Mouse (Mus musculus) midbrain, postnatal 0 days (tissue): ENCODE data around the gene Col28a1. TPM values are rescaled to one million over a fixed set of nuclear protein-coding genes. Genes with fewer than 3 reads are reported as not detected.

ENCODE experiments used
- ATAC-seq: fragments of 200-750 bp; cut with Nextera tagmentation; 2 replicates; pipeline ENCODE4 v1.8.0; 2017; ENCODE audit warnings: moderate number of reproducible peaks, mild to moderate bottlenecking, moderate TSS enrichment, moderate library complexity; ENCODE audit not compliant: low FRiP score
- DNase-seq: peaks from one replicate; pipeline ENCODE4 v3.0.0-alpha.2; 2015; ENCODE audit warnings: low spot score
- H3K27ac ChIP-seq: fragments of 300-500 bp; sonication (generic); 2 replicates; pipeline ENCODE4 v1.5.1; 2014; ENCODE audit warnings: low read depth, mild to moderate bottlenecking, low read length, mixed read lengths
- H3K27me3 ChIP-seq: fragments of 300-500 bp; sonication (generic); 2 replicates; pipeline ENCODE4 v1.6.1; 2014; ENCODE audit warnings: low read length, control low read depth, mixed read lengths; ENCODE audit not compliant: insufficient read depth
- H3K36me3 ChIP-seq: fragments of 300-500 bp; sonication (generic); 2 replicates; pipeline ENCODE4 v1.6.1; 2014; ENCODE audit warnings: low read length, control low read depth, mixed read lengths; ENCODE audit not compliant: insufficient read depth
- H3K4me1 ChIP-seq: fragments of 300-500 bp; sonication (generic); 2 replicates; pipeline ENCODE4 v1.6.1; 2014; ENCODE audit warnings: mild to moderate bottlenecking, control low read depth, antibody characterized with exemption, low read length, mixed read lengths; ENCODE audit not compliant: insufficient read depth
- H3K4me2 ChIP-seq: fragments of 300-500 bp; sonication (generic); 2 replicates; pipeline ENCODE4 v1.6.1; 2014; ENCODE audit warnings: low read depth, mild to moderate bottlenecking, low read length, mixed read lengths; ENCODE audit not compliant: poor library complexity, severe bottlenecking
- H3K4me3 ChIP-seq: fragments of 300-500 bp; sonication (generic); 2 replicates; pipeline ENCODE4 v1.5.1; 2014; ENCODE audit warnings: low read depth, mild to moderate bottlenecking, low read length, moderate library complexity
- H3K9ac ChIP-seq: fragments of 300-500 bp; sonication (generic); replicated peaks from 2 replicates; pipeline ENCODE4 v1.6.1; 2014; ENCODE audit warnings: mild to moderate bottlenecking, low read length, moderate library complexity, mixed read lengths; ENCODE audit not compliant: poor library complexity, severe bottlenecking
- H3K9me3 ChIP-seq: fragments of 300-500 bp; sonication (generic); 2 replicates; pipeline ENCODE4 v1.6.1; 2016; ENCODE audit warnings: low read length, control low read depth
- CTCF ChIP-seq: IDR thresholded peaks from 2 replicates; pipeline ENCODE4 v1.5.1; 2016; ENCODE audit warnings: antibody characterized with exemption, mild to moderate bottlenecking
- WGBS: fragments of 180-500 bp; shearing (Covaris S2); extraction: QIAGEN DNeasy Blood & Tissue Kit; methylation state at CpG from one replicate; pipeline ENCODE4 v1.1.7; 2014; 5-methylcytosine and 5-hydroxymethylcytosine counted together
- polyA plus RNA-seq: library from polyadenylated mRNA; unstranded; fragments of >200 nt; fragmentation: Nextera tagmentation; extraction: Ambion mirVana; gene quantifications from 2 replicates; pipeline ENCODE4 v1.2.1, GENCODE M21; 2015
- total RNA-seq: library from RNA; depleted of rRNA; stranded (reverse); fragments of >200 nt; gene quantifications from 2 replicates; pipeline ENCODE4 v1.2.3, GENCODE M21; 2014; rRNA removed

Col28a1 gene
- total RNA-seq = 0.60 and 3.3 TPM in 2 replicates
- polyA plus RNA-seq = 0.56 and 0.64 TPM in 2 replicates

GRCm38 (mm10) chr6:8192517-8192916, at the start of gene Col28a1:
TSS of gene Col28a1 (minus strand) at chr6:8192617.
- TF ChIP-seq CTCF = no peak
- H3K36me3 ChIP-seq = no peaks in the 10 kb centered on the region

GRCm38 (mm10) chr6:8228596-8228995, 36.2 kb upstream of the Col28a1 start:
- Histone ChIP-seq H3K36me3 (peaks cover 18% of the 10 kb centered on the region), H3K4me1 (no peaks in the 10 kb centered on the region), H3K9ac (no peak overlapping the region), H3K9me3 (no peaks in the 10 kb centered on the region), H3K27me3 (no peaks in the 10 kb centered on the region), H3K4me3 (no peak overlapping the region), H3K27ac (no peak overlapping the region), H3K4me2 (no peak overlapping the region)
- 90% methylated on average over 3 of the region's 3 CpGs for WGBS
- ATAC-seq = no peak
- TF ChIP-seq CTCF = no peak
- DNase-seq = no peak

More at GRCm38 (mm10) chr6:8192517-8192916, at the start of gene Col28a1:
- no peak within 1 kb of the TSS for H3K4me3 ChIP-seq
- no peak within 1 kb of the TSS for H3K9ac ChIP-seq
- no peaks in the 10 kb centered on the region for H3K27me3 ChIP-seq
- DNase-seq (no peak), ATAC-seq (no peak)
- no peaks in the 10 kb centered on the region for H3K4me1 ChIP-seq
- H3K27ac ChIP-seq = no peak within 1 kb of the TSS
- H3K9me3 ChIP-seq = no peaks in the 10 kb centered on the region
- no peak within 1 kb of the TSS for H3K4me2 ChIP-seq

DNA sequence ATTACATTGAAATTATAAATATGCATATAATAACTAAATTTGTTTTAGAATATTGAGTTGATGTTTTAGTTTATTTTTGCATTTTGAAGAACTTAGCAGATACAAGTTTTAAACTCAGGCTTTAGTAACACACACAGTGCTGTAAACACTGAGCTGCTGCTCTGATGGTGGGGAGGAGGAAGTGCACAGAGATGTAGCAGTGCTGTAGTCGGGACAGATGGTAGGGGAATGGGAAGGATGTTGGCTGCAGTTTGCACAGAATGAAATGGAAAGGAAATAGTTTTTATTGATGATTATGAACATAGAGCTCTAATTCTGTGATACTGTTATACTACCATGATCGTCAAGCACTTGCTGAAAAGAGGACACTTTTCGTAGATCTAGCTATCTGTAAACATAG, 34.6 kb upstream of the Col28a1 start:
- Histone ChIP-seq H3K4me2 (no peak overlapping the region), H3K4me1 (no peaks in the 10 kb centered on the region), H3K36me3 (peaks cover 17% of the 10 kb centered on the region), H3K9me3 (no peaks in the 10 kb centered on the region), H3K27ac (no peak overlapping the region), H3K9ac (no peak overlapping the region), H3K27me3 (no peaks in the 10 kb centered on the region), H3K4me3 (no peak overlapping the region)
- TF ChIP-seq CTCF = no peak
- WGBS = 89% methylated on average over 3 of the region's 3 CpGs
- DNase-seq (no peak), ATAC-seq (no peak)

- Histone ChIP-seq H3K4me3 (no peak overlapping the region), H3K4me1 (peaks cover 6% of the 10 kb centered on the region; the same call in 1 of the 2 replicates), H3K9me3 (no peaks in the 10 kb centered on the region), H3K27ac (no peak overlapping the region), H3K4me2 (peak overlapping the region; percentile 61), H3K9ac (no peak overlapping the region), H3K27me3 (no peaks in the 10 kb centered on the region), H3K36me3 (0 out of 2 replicates have a peak, but pooled peaks cover 6% of the 10 kb centered on the region)
- WGBS = 86% methylated on average over 3 of the region's 3 CpGs
- ATAC-seq (no peak), DNase-seq (no peak)
- TF ChIP-seq CTCF = no peak
These were observed 18.2 kb upstream of the Col28a1 start for GRCm38 (mm10) chr6:8210661-8211060.

- ATAC-seq (no peak), DNase-seq (no peak)
- H3K9me3 ChIP-seq = no peaks in the 10 kb centered on the region
- peak overlapping the region; percentile 82 for H3K4me3 ChIP-seq
- H3K9ac ChIP-seq = peak overlapping the region; percentile 91
- peak overlapping the region; percentile 94 for H3K27ac ChIP-seq
- peak overlapping the region; percentile 61 for H3K4me2 ChIP-seq
- 11% methylated on average over 10 of the region's 10 CpGs for WGBS
- no peaks in the 10 kb centered on the region for H3K36me3 ChIP-seq
- H3K4me1 ChIP-seq = peaks cover 6% of the 10 kb centered on the region; the same call in 1 of the 2 replicates
- no peaks in the 10 kb centered on the region for H3K27me3 ChIP-seq
- no peak for TF ChIP-seq CTCF
These were observed 17.4 kb upstream of the Col28a1 start for GRCm38 (mm10) chr6:8209866-8210186.

DNA sequence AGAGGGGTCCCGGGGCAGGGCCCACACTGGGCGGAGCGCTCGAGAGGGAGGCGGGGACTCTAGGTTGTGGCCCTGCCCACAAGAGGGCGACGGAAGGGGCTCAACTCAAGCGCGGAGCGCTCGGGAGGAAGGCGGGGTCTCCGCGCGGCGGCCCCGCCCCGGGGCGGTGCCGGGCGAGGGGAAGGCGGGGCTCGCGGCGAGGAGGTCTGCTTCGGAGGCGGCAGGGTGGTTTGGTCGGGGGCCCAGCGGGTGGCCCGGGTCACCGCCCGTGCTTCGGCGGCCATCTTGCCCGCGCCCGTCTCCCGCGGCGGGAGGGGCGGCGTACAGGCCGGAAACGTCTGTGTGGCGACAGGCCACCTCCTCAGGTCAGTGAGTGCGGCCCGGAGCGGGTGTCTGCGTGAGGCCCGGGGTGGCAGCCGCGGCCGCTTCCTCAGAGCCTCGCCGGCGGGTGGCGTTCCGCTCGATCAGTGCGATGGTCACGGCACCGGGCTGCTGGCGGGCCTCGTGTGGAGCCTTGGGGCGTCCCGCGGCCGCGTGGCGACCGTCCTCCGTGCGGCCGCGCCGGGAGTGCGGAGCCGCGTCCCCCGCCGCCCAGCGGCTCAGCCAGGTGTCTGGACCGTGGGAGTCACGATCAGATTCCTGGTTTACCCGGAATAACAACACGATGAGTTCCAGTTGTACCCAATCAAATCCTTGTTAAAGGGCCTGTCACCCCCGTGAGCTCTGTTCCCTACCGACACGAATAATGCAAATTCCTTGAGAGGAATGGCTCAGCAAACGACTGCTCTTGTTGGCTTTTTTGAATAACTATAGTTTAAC, 16.8 kb upstream of the Col28a1 start, which contains the start of gene Mios:
Gene Mios (plus strand): TSS at position 176 of the 819 bp plus-strand sequence.
- under 1% methylated on average over 64 of the region's 90 CpGs for WGBS
- ATAC-seq (peak; percentile 96), DNase-seq (peak; percentile 87)
- H3K4me3 ChIP-seq = peak within 1 kb of the TSS; percentile 82
- peak within 1 kb of the TSS; percentile 91 for H3K9ac ChIP-seq
- H3K9me3 ChIP-seq = no peaks in the 10 kb centered on the region
- H3K27ac ChIP-seq = peak within 1 kb of the TSS; percentile 94
- peaks cover 6% of the 10 kb centered on the region; the same call in 1 of the 2 replicates for H3K4me1 ChIP-seq
- TF ChIP-seq CTCF = peak; percentile 50; the same call in 1 of the 2 replicates
- no peaks in the 10 kb centered on the region for H3K36me3 ChIP-seq
- H3K27me3 ChIP-seq = no peaks in the 10 kb centered on the region
- peak within 1 kb of the TSS; percentile 61 for H3K4me2 ChIP-seq
